Mouse (Mus musculus): ENCODE data around the gene Lonrf2. TPM values are rescaled to one million over a fixed set of nuclear protein-coding genes. Genes with fewer than 3 reads are reported as not detected.
A peak's percentile ranks its signal among the peaks of the same experiment; 100 is the strongest.

Lonrf2 gene
- polyA plus RNA-seq, 1 experiment from 2014 or later: 0.79 TPM

DNA sequence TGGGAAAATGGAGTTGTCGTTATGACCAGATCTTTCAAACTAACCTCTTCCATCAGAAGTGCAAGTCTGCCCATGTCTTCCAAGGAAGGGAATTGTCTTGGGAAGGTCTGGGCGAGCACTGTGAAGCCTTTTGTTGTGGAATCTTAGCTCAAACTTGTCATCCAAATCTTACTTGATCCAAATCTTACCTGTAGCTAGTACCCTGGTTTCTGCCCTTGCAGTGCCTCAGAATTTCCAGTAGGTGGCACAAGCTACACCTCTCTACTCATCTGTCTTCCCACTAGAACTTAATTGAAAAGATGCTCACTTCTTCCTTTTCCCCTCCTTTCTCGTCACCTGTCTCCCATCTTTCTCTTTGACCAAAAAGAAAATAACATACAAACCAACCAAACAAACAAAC lies 47.6 kb downstream of the Lonrf2 start:
- no peak overlapping the region for H3K4me2 ChIP-seq (ENCODE audit: low read depth, low read length)
- no peaks in the 10 kb centered on the region for H3K4me1 ChIP-seq (ENCODE audit: control insufficient read depth, insufficient read depth, low read length)
- no peaks in the 10 kb centered on the region for H3K27me3 ChIP-seq (replicated peaks; ENCODE audit: control insufficient read depth, insufficient read depth, low read length)
- no peak overlapping the region for H3K9ac ChIP-seq (ENCODE audit: low read depth, low read length)
- no peaks in the 10 kb centered on the region for H3K9me3 ChIP-seq (ENCODE audit: control insufficient read depth, low read length)
- no peak overlapping the region for H3K4me3 ChIP-seq (ENCODE audit: low read length)
- 78% methylated on average over 3 of the region's 3 CpGs for WGBS
- no peak for ATAC-seq
- no peak overlapping the region for H3K27ac ChIP-seq (ENCODE audit: low read length)
- no peaks in the 10 kb centered on the region for H3K36me3 ChIP-seq (ENCODE audit: control insufficient read depth, insufficient read depth, low read length)

DNA sequence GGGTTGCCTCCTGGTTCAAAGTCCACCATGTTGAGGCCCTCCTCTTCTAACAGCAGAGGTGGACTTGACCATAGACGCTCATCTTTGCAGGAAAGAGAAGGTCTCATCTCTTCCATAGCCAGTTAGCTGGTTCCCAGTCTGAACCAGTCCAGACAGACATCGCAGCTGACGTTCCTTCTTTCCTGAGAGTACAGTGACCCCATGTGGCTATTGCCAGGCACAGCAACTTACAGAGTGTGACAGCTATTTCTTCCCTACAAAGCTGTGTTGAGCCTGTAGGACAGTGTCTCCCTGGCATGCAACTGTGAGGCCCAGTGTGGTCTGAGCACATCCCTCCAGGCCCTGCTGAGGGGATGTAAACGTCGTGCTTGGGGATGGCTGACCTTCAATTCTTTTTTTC lies 49.1 kb downstream of the Lonrf2 start:
- Histone ChIP-seq H3K36me3 (ENCODE audit: control insufficient read depth, insufficient read depth, low read length) (no peaks in the 10 kb centered on the region), H3K27ac (ENCODE audit: low read length) (no peak overlapping the region), H3K4me3 (ENCODE audit: low read length) (no peak overlapping the region), H3K9ac (ENCODE audit: low read depth, low read length) (no peak overlapping the region), H3K4me1 (ENCODE audit: control insufficient read depth, insufficient read depth, low read length) (no peaks in the 10 kb centered on the region), H3K4me2 (ENCODE audit: low read depth, low read length) (no peak overlapping the region), H3K27me3 (replicated peaks; ENCODE audit: control insufficient read depth, insufficient read depth, low read length) (no peaks in the 10 kb centered on the region), H3K9me3 (ENCODE audit: control insufficient read depth, low read length) (no peaks in the 10 kb centered on the region)
- WGBS: 6% methylated on average over 5 of the region's 5 CpGs
- ATAC-seq: no peak

DNA sequence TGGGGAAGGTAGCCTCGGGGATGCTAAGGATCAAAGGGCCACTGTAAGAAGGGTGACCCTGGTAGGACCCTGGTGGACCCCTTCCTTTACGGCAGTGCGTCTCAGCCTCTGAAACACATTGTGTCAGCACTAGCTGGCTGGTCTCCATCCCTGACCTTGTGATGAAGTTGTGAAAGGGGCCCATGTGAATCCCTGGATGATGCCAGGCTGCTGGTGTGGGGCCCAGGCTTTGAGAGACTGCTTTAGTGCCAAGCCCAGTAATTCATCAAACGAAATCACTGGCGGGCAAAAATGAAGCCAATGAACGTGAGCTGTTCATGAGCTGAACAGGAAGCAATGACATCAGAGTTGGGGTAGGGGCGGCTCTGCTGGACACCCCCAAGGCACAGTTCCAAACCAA lies 50.2 kb downstream of the Lonrf2 start:
- no peaks in the 10 kb centered on the region for H3K4me1 ChIP-seq (ENCODE audit: control insufficient read depth, insufficient read depth, low read length)
- H3K4me3 ChIP-seq (ENCODE audit: low read length): no peak overlapping the region
- H3K27me3 ChIP-seq (replicated peaks; ENCODE audit: control insufficient read depth, insufficient read depth, low read length): no peaks in the 10 kb centered on the region
- WGBS: 69% methylated on average over 7 of the region's 7 CpGs
- no peak for ATAC-seq
- no peak overlapping the region for H3K27ac ChIP-seq (ENCODE audit: low read length)
- no peak overlapping the region for H3K4me2 ChIP-seq (ENCODE audit: low read depth, low read length)
- no peak overlapping the region for H3K9ac ChIP-seq (ENCODE audit: low read depth, low read length)
- H3K9me3 ChIP-seq (ENCODE audit: control insufficient read depth, low read length): no peaks in the 10 kb centered on the region
- no peaks in the 10 kb centered on the region for H3K36me3 ChIP-seq (ENCODE audit: control insufficient read depth, insufficient read depth, low read length)

DNA sequence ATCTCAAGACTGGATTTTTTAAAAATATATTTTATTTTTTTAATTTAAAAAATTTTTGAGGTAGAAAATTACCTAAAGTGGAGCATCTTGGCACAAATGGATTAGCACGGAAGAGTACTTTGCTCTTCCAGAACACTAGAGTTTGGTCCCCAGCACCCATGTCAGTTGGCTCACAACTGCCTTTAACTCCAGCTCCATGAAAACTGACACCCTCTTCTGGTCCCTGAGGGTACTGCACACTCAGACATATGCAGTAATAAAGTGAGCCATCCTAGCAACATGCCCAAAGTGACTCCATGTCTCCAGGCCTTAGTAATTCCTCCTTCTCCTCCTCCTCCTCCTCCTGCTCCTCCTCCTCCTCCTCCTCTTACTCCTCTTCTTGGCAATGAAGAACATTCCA lies 58.2 kb downstream of the Lonrf2 start:
- H3K4me2 ChIP-seq (ENCODE audit: low read depth, low read length): no peak overlapping the region
- H3K27ac ChIP-seq (ENCODE audit: low read length): no peak overlapping the region
- H3K9ac ChIP-seq (ENCODE audit: low read depth, low read length): no peak overlapping the region
- H3K9me3 ChIP-seq (ENCODE audit: control insufficient read depth, low read length): no peaks in the 10 kb centered on the region
- 100% methylated on average over 1 of the region's 1 CpGs for WGBS
- no peaks in the 10 kb centered on the region for H3K36me3 ChIP-seq (ENCODE audit: control insufficient read depth, insufficient read depth, low read length)
- H3K27me3 ChIP-seq (replicated peaks; ENCODE audit: control insufficient read depth, insufficient read depth, low read length): no peaks in the 10 kb centered on the region
- no peaks in the 10 kb centered on the region for H3K4me1 ChIP-seq (ENCODE audit: control insufficient read depth, insufficient read depth, low read length)
- H3K4me3 ChIP-seq (ENCODE audit: low read length): no peak overlapping the region
- no peak for ATAC-seq

DNA sequence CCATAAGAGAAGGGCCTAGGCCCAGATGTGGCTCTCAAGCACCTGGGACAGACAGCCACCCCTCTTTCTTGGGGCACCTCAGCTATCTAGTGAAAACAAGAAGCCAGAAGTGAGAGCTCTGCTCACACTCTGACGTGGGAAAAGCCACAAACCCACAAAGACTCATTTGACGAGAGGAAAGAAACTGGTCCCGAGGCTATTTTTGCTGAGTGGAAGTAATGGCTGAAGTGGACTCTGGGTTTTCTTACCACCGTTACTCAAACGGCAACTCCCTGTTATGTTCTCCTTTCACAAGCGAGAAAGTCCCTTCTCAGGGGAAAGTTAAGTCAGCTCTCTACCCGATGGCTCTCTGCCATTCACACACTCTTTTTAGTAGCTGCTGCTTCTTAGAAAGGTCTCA lies 59.0 kb downstream of the Lonrf2 start:
- no peaks in the 10 kb centered on the region for H3K9me3 ChIP-seq (ENCODE audit: control insufficient read depth, low read length)
- ATAC-seq: no peak
- H3K4me3 ChIP-seq (ENCODE audit: low read length): no peak overlapping the region
- no peak overlapping the region for H3K9ac ChIP-seq (ENCODE audit: low read depth, low read length)
- no peak overlapping the region for H3K4me2 ChIP-seq (ENCODE audit: low read depth, low read length)
- no peaks in the 10 kb centered on the region for H3K4me1 ChIP-seq (ENCODE audit: control insufficient read depth, insufficient read depth, low read length)
- H3K36me3 ChIP-seq (ENCODE audit: control insufficient read depth, insufficient read depth, low read length): no peaks in the 10 kb centered on the region
- H3K27ac ChIP-seq (ENCODE audit: low read length): no peak overlapping the region
- WGBS: 80% methylated on average over 7 of the region's 7 CpGs
- no peaks in the 10 kb centered on the region for H3K27me3 ChIP-seq (replicated peaks; ENCODE audit: control insufficient read depth, insufficient read depth, low read length)

DNA sequence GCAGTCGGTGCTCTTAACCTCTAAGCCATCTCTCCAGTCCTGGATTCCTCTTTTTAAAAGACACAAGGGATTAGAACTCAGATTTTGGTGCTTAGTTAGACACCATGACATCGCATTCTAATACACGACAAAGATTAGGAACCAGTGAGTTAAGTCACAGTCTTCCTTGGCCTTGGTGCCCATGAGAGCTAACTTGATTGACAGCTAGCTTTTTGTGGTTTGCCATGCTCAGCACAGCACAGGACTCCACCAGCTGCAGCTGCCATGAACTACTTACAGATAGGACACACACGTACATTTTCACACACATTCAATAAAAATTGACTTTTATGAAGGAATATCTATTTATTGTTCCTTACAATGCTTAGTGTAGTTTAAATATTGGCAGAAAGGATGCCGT lies 60.8 kb downstream of the Lonrf2 start:
- no peaks in the 10 kb centered on the region for H3K4me1 ChIP-seq (ENCODE audit: control insufficient read depth, insufficient read depth, low read length)
- H3K4me2 ChIP-seq (ENCODE audit: low read depth, low read length): no peak overlapping the region
- H3K36me3 ChIP-seq (ENCODE audit: control insufficient read depth, insufficient read depth, low read length): no peaks in the 10 kb centered on the region
- ATAC-seq: no peak
- H3K27me3 ChIP-seq (replicated peaks; ENCODE audit: control insufficient read depth, insufficient read depth, low read length): no peaks in the 10 kb centered on the region
- H3K9me3 ChIP-seq (ENCODE audit: control insufficient read depth, low read length): no peaks in the 10 kb centered on the region
- WGBS: 94% methylated on average over 5 of the region's 5 CpGs
- no peak overlapping the region for H3K4me3 ChIP-seq (ENCODE audit: low read length)
- H3K27ac ChIP-seq (ENCODE audit: low read length): no peak overlapping the region
- H3K9ac ChIP-seq (ENCODE audit: low read depth, low read length): no peak overlapping the region

DNA sequence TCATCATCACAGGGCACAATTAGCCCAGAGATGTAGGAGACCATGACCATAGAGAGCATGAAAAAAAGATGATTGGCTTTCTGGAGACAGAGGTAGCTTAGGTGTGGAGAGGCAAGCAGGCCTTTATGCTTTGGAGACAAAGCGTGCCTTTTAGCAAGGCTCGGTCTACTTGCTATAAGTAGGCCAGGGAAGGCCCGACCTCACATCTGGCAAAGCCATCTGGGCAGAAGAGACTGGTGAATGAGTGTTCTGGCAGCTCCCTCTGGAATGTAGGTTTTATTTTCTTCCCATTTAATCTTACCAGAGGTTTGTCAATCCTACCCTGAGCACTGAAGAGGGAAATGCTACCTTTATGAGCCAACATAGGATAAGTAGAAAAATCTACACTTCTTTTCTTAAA lies 65.8 kb downstream of the Lonrf2 start:
- H3K9me3 ChIP-seq (ENCODE audit: control insufficient read depth, low read length): no peaks in the 10 kb centered on the region
- H3K27ac ChIP-seq (ENCODE audit: low read length): no peak overlapping the region
- H3K4me1 ChIP-seq (ENCODE audit: control insufficient read depth, insufficient read depth, low read length): peaks cover 11% of the 10 kb centered on the region
- 85% methylated on average over 3 of the region's 3 CpGs for WGBS
- H3K27me3 ChIP-seq (replicated peaks; ENCODE audit: control insufficient read depth, insufficient read depth, low read length): no peaks in the 10 kb centered on the region
- ATAC-seq: no peak
- H3K4me2 ChIP-seq (ENCODE audit: low read depth, low read length): no peak overlapping the region
- no peak overlapping the region for H3K4me3 ChIP-seq (ENCODE audit: low read length)
- no peaks in the 10 kb centered on the region for H3K36me3 ChIP-seq (ENCODE audit: control insufficient read depth, insufficient read depth, low read length)
- H3K9ac ChIP-seq (ENCODE audit: low read depth, low read length): no peak overlapping the region

DNA sequence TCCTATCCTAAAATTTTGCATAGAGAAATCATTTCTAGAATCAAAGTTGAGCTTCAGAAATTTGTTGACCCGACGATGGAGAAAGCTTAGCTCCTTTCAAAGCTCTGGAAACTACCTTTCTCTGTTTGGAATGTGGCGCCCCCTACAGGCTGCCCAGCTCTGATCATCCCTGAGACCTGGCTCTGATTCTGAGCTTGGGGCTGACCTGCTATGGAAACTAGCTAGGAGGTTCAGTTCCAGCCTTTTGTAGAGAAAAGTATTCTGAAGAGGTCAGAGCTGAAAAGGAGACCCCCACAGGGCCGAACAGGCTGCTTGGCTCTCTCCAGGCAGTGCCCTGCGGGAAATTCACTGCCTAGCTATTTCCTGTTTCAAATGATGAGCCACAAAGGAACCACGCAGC lies 66.6 kb downstream of the Lonrf2 start:
- ATAC-seq: no peak
- Histone ChIP-seq H3K9ac (ENCODE audit: low read depth, low read length) (no peak overlapping the region), H3K4me3 (ENCODE audit: low read length) (no peak overlapping the region), H3K27ac (ENCODE audit: low read length) (no peak overlapping the region), H3K9me3 (ENCODE audit: control insufficient read depth, low read length) (no peaks in the 10 kb centered on the region), H3K27me3 (replicated peaks; ENCODE audit: control insufficient read depth, insufficient read depth, low read length) (no peaks in the 10 kb centered on the region), H3K36me3 (ENCODE audit: control insufficient read depth, insufficient read depth, low read length) (no peaks in the 10 kb centered on the region), H3K4me1 (ENCODE audit: control insufficient read depth, insufficient read depth, low read length) (peaks cover 11% of the 10 kb centered on the region), H3K4me2 (ENCODE audit: low read depth, low read length) (no peak overlapping the region)
- 34% methylated on average over 6 of the region's 6 CpGs for WGBS

DNA sequence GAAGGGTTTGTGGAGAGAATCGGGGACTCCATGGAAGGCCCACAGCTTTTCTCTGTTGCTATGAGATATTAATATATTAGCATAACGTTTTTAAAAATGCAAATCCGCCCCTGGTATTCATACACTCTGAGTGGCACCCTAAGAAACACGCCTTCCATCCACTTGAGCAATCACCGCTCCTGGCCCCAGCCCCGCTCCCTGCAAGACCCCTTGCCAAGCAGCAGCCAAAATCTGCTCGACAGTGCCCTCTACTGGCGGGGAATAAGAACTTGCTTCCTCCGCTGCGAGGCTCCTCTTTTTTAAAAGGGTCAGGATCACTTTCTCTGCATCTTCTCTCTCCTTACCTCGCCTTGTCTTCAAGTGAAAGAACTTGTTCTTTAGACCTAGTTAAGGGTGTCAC lies 68.7 kb downstream of the Lonrf2 start:
- H3K27ac ChIP-seq (ENCODE audit: low read length): no peak overlapping the region
- 0 out of 2 replicates have a peak overlapping the region, but pooled peaks have one; percentile 31 for H3K4me3 ChIP-seq (ENCODE audit: low read length)
- no peaks in the 10 kb centered on the region for H3K36me3 ChIP-seq (ENCODE audit: control insufficient read depth, insufficient read depth, low read length)
- H3K27me3 ChIP-seq (replicated peaks; ENCODE audit: control insufficient read depth, insufficient read depth, low read length): no peaks in the 10 kb centered on the region
- no peak overlapping the region for H3K9ac ChIP-seq (ENCODE audit: low read depth, low read length)
- ATAC-seq: peak; percentile 56
- peak overlapping the region; percentile 9; the same call in 1 of the 2 replicates for H3K4me2 ChIP-seq (ENCODE audit: low read depth, low read length)
- peaks cover 11% of the 10 kb centered on the region for H3K4me1 ChIP-seq (ENCODE audit: control insufficient read depth, insufficient read depth, low read length)
- WGBS: 10% methylated on average over 11 of the region's 11 CpGs
- no peaks in the 10 kb centered on the region for H3K9me3 ChIP-seq (ENCODE audit: control insufficient read depth, low read length)

All from intestine, embryonic 16.5 days (tissue).